Mouse (Mus musculus) urinary bladder, postnatal 25 days (tissue): Measurements from ENCODE around the gene Polm.
"Not testable (repeated sequence)": the region's sequence is repeated elsewhere in the genome, so short reads cannot be mapped to it uniquely, and the experiment has no call there.

Experiments used
- DNase-seq: peaks from one replicate; pipeline ENCODE4 v3.0.0; 2022; ENCODE audit warnings: low spot score

Polm gene

GRCm38 (mm10) chr11:5855481-5855880, 17.7 kb upstream of the Polm start:
- DNase-seq = no peak

GRCm38 (mm10) chr11:5852314-5852713, 14.5 kb upstream of the Polm start:
- no peak for DNase-seq

- no peak for DNase-seq
These were observed 13.4 kb upstream of the Polm start for GRCm38 (mm10) chr11:5851021-5851736.

GRCm38 (mm10) chr11:5850452-5850851, 12.6 kb upstream of the Polm start:
- no peak for DNase-seq

- no peak for DNase-seq
These were observed 11.5 kb upstream of the Polm start for GRCm38 (mm10) chr11:5849316-5849715.

- no peak for DNase-seq
These were observed 10.9 kb upstream of the Polm start for GRCm38 (mm10) chr11:5848741-5849140.

- DNase-seq = no peak
These were observed 9.0 kb upstream of the Polm start for GRCm38 (mm10) chr11:5846639-5847345.

GRCm38 (mm10) chr11:5843131-5843530, 5.3 kb upstream of the Polm start:
- DNase-seq = no peak

- no peak for DNase-seq
These were observed 3.9 kb upstream of the Polm start for GRCm38 (mm10) chr11:5841751-5842150.

GRCm38 (mm10) chr11:5840346-5840745, 2.5 kb upstream of the Polm start:
- DNase-seq = no peak

GRCm38 (mm10) chr11:5836126-5836525, 1.7 kb downstream of the Polm start:
- no peak for DNase-seq

- no peak for DNase-seq
These were observed 2.8 kb downstream of the Polm start for GRCm38 (mm10) chr11:5835057-5835456.

- DNase-seq = no peak
These were observed 3.3 kb downstream of the Polm start for GRCm38 (mm10) chr11:5834506-5834905.

GRCm38 (mm10) chr11:5829327-5829726, 8.5 kb downstream of the Polm start:
- DNase-seq = no peak

- no peak for DNase-seq
These were observed 9.2 kb downstream of the Polm start for GRCm38 (mm10) chr11:5828509-5829191.

- DNase-seq = no peak
These were observed 9.9 kb downstream of the Polm start for GRCm38 (mm10) chr11:5827931-5828330.

GRCm38 (mm10) chr11:5825432-5825831, 12.4 kb downstream of the Polm start:
- no peak for DNase-seq

GRCm38 (mm10) chr11:5819223-5819622, 18.6 kb downstream of the Polm start:
- DNase-seq = no peak

- no peak for DNase-seq
These were observed 24.4 kb downstream of the Polm start for GRCm38 (mm10) chr11:5813381-5813780.

GRCm38 (mm10) chr11:5809487-5809886, 28.3 kb downstream of the Polm start:
- not testable (repeated sequence) for DNase-seq

GRCm38 (mm10) chr11:5807956-5808355, 29.9 kb downstream of the Polm start:
- no peak for DNase-seq

GRCm38 (mm10) chr11:5805711-5806110, 32.1 kb downstream of the Polm start:
- DNase-seq = no peak

GRCm38 (mm10) chr11:5804174-5804573, 33.6 kb downstream of the Polm start:
- no peak for DNase-seq
